Mouse (Mus musculus) hindbrain, embryonic 12.5 days (tissue): ENCODE measurements around the gene Zmat5. TPM values are rescaled to one million over a fixed set of nuclear protein-coding genes. Genes with fewer than 3 reads are reported as not detected.

ENCODE experiments used
- ATAC-seq: fragments of 200-750 bp; cut with Nextera tagmentation; 2 replicates; pipeline ENCODE4 v1.8.0; 2017; ENCODE audit warnings: moderate TSS enrichment; ENCODE audit not compliant: low FRiP score
- H3K27ac ChIP-seq: fragments of 300-500 bp; sonication (generic); 2 replicates; pipeline ENCODE4 v1.5.1; 2016; ENCODE audit warnings: mild to moderate bottlenecking
- H3K27me3 ChIP-seq: fragments of 300-500 bp; sonication (generic); 2 replicates; pipeline ENCODE4 v1.6.1; 2016; ENCODE audit warnings: mild to moderate bottlenecking
- H3K36me3 ChIP-seq: fragments of 300-500 bp; sonication (generic); 2 replicates; pipeline ENCODE4 v1.6.1; 2016; ENCODE audit warnings: mild to moderate bottlenecking
- H3K4me1 ChIP-seq: fragments of 300-500 bp; sonication (generic); 2 replicates; pipeline ENCODE4 v1.6.1; 2016
- H3K4me2 ChIP-seq: fragments of 300-500 bp; sonication (generic); replicated peaks from 2 replicates; pipeline ENCODE4 v1.6.1; 2016; ENCODE audit warnings: mild to moderate bottlenecking
- H3K4me3 ChIP-seq: fragments of 300-500 bp; sonication (generic); 2 replicates; pipeline ENCODE4 v1.5.1; 2016; ENCODE audit warnings: mild to moderate bottlenecking
- H3K9ac ChIP-seq: fragments of 300-500 bp; sonication (generic); 2 replicates; pipeline ENCODE4 v1.6.1; 2016; ENCODE audit warnings: mild to moderate bottlenecking, moderate library complexity
- H3K9me3 ChIP-seq: fragments of 300-500 bp; sonication (generic); replicated peaks from 2 replicates; pipeline ENCODE4 v1.6.1; 2016; ENCODE audit warnings: mild to moderate bottlenecking
- WGBS: fragments of 180-500 bp; shearing (Covaris S2); methylation state at CpG from one replicate; pipeline ENCODE4 v1.1.7; 2016; 5-methylcytosine and 5-hydroxymethylcytosine counted together
- polyA plus RNA-seq: library from polyadenylated mRNA; unstranded; fragments of >200 nt; fragmentation: Nextera tagmentation; extraction: Ambion mirVana; gene quantifications from 2 replicates; pipeline ENCODE4 v1.2.1, GENCODE M21; 2016

Gene Zmat5
- polyA plus RNA-seq, 1 experiment from 2014 or later = 68.9 TPM

- 62% methylated on average over 6 of the region's 6 CpGs for WGBS
- Histone ChIP-seq H3K4me2 (peak overlapping the region; percentile 99), H3K27ac (no peak overlapping the region), H3K9me3 (no peaks in the 10 kb centered on the region), H3K4me1 (peaks cover 31% of the 10 kb centered on the region), H3K36me3 (no peaks in the 10 kb centered on the region), H3K27me3 (peaks cover 81% of the 10 kb centered on the region), H3K9ac (no peak overlapping the region), H3K4me3 (0 out of 2 replicates have a peak overlapping the region, but pooled peaks have one; percentile 67)
- no peak for ATAC-seq
Measured at GRCm38 (mm10) chr11:4744691-4745090, 40.2 kb downstream of the Zmat5 start.

GRCm38 (mm10) chr11:4745969-4746368 lies 41.5 kb downstream of the Zmat5 start:
- no peak overlapping the region for H3K27ac ChIP-seq
- peaks cover 83% of the 10 kb centered on the region for H3K27me3 ChIP-seq
- H3K4me2 ChIP-seq = peak overlapping the region; percentile 99
- peak overlapping the region; percentile 67 for H3K4me3 ChIP-seq
- peak overlapping the region; percentile 72 for H3K9ac ChIP-seq
- no peaks in the 10 kb centered on the region for H3K36me3 ChIP-seq
- ATAC-seq = no peak
- peaks cover 31% of the 10 kb centered on the region for H3K4me1 ChIP-seq
- under 1% methylated on average over 32 of the region's 39 CpGs for WGBS
- no peaks in the 10 kb centered on the region for H3K9me3 ChIP-seq

GRCm38 (mm10) chr11:4746733-4747132 lies 42.3 kb downstream of the Zmat5 start, which contains the start of gene Cabp7:
Gene Cabp7, minus strand, starts transcription at chr11:4746778.
- Histone ChIP-seq H3K4me1 (peaks cover 31% of the 10 kb centered on the region), H3K27me3 (peaks cover 83% of the 10 kb centered on the region), H3K4me3 (peak within 1 kb of the TSS; percentile 67), H3K9ac (peak within 1 kb of the TSS; percentile 72), H3K4me2 (peak within 1 kb of the TSS; percentile 99), H3K9me3 (no peaks in the 10 kb centered on the region), H3K36me3 (no peaks in the 10 kb centered on the region), H3K27ac (0 out of 2 replicates have a peak within 1 kb of the TSS, but pooled peaks have one; percentile 35)
- WGBS = 2% methylated on average over 35 of the region's 73 CpGs
- no peak; the same call in 1 of the 2 replicates for ATAC-seq

GRCm38 (mm10) chr11:4747285-4747684 lies 42.8 kb downstream of the Zmat5 start:
- peaks cover 79% of the 10 kb centered on the region for H3K27me3 ChIP-seq
- peak; percentile 27; the same call in 1 of the 2 replicates for ATAC-seq
- no peaks in the 10 kb centered on the region for H3K9me3 ChIP-seq
- H3K4me2 ChIP-seq = peak overlapping the region; percentile 99
- peak overlapping the region; percentile 67 for H3K4me3 ChIP-seq
- 0 out of 2 replicates have a peak overlapping the region, but pooled peaks have one; percentile 35 for H3K27ac ChIP-seq
- peaks cover 31% of the 10 kb centered on the region for H3K4me1 ChIP-seq
- H3K36me3 ChIP-seq = no peaks in the 10 kb centered on the region
- WGBS = 2% methylated on average over 12 of the region's 12 CpGs
- peak overlapping the region; percentile 72 for H3K9ac ChIP-seq

GRCm38 (mm10) chr11:4750263-4750662 lies 45.8 kb downstream of the Zmat5 start:
- 11% methylated on average over 9 of the region's 9 CpGs for WGBS
- Histone ChIP-seq H3K4me1 (peaks cover 36% of the 10 kb centered on the region), H3K4me2 (no peak overlapping the region), H3K27ac (no peak overlapping the region), H3K9ac (no peak overlapping the region), H3K4me3 (no peak overlapping the region), H3K27me3 (peaks cover 53% of the 10 kb centered on the region), H3K9me3 (no peaks in the 10 kb centered on the region; the same call in 1 of the 2 replicates), H3K36me3 (no peaks in the 10 kb centered on the region)
- no peak for ATAC-seq

GRCm38 (mm10) chr11:4752836-4753235 lies 48.4 kb downstream of the Zmat5 start:
- Histone ChIP-seq H3K4me2 (no peak overlapping the region), H3K9ac (no peak overlapping the region), H3K27ac (no peak overlapping the region), H3K36me3 (no peaks in the 10 kb centered on the region), H3K4me1 (peaks cover 25% of the 10 kb centered on the region), H3K4me3 (no peak overlapping the region), H3K27me3 (peaks cover 29% of the 10 kb centered on the region), H3K9me3 (no peaks in the 10 kb centered on the region; the same call in 1 of the 2 replicates)
- 0 out of 2 replicates have a peak, but pooled peaks have one; percentile 18 for ATAC-seq
- WGBS = 39% methylated on average over 10 of the region's 10 CpGs

GRCm38 (mm10) chr11:4754036-4754435 lies 49.6 kb downstream of the Zmat5 start:
- Histone ChIP-seq H3K9me3 (no peaks in the 10 kb centered on the region; the same call in 1 of the 2 replicates), H3K4me2 (no peak overlapping the region), H3K27me3 (peaks cover 19% of the 10 kb centered on the region), H3K4me1 (peaks cover 24% of the 10 kb centered on the region), H3K9ac (no peak overlapping the region), H3K4me3 (no peak overlapping the region), H3K36me3 (no peaks in the 10 kb centered on the region), H3K27ac (no peak overlapping the region)
- no peak for ATAC-seq
- 92% methylated on average over 3 of the region's 3 CpGs for WGBS

GRCm38 (mm10) chr11:4754867-4755266 lies 50.4 kb downstream of the Zmat5 start:
- no peak overlapping the region for H3K4me2 ChIP-seq
- no peak overlapping the region for H3K9ac ChIP-seq
- no peak overlapping the region for H3K4me3 ChIP-seq
- peaks cover 11% of the 10 kb centered on the region for H3K27me3 ChIP-seq
- H3K27ac ChIP-seq = no peak overlapping the region
- H3K4me1 ChIP-seq = peaks cover 24% of the 10 kb centered on the region
- H3K36me3 ChIP-seq = no peaks in the 10 kb centered on the region
- WGBS = 67% methylated on average over 11 of the region's 11 CpGs
- no peak for ATAC-seq
- H3K9me3 ChIP-seq = no peaks in the 10 kb centered on the region; the same call in 1 of the 2 replicates

GRCm38 (mm10) chr11:4756460-4756859 lies 52.0 kb downstream of the Zmat5 start:
- ATAC-seq = no peak
- H3K4me3 ChIP-seq = no peak overlapping the region
- peaks cover 34% of the 10 kb centered on the region for H3K4me1 ChIP-seq
- 78% methylated on average over 9 of the region's 9 CpGs for WGBS
- no peaks in the 10 kb centered on the region for H3K36me3 ChIP-seq
- H3K4me2 ChIP-seq = no peak overlapping the region
- H3K9ac ChIP-seq = no peak overlapping the region
- no peaks in the 10 kb centered on the region; the same call in 1 of the 2 replicates for H3K9me3 ChIP-seq
- peaks cover 10% of the 10 kb centered on the region; the same call in 1 of the 2 replicates for H3K27me3 ChIP-seq
- H3K27ac ChIP-seq = no peak overlapping the region

GRCm38 (mm10) chr11:4756984-4757788 lies 52.7 kb downstream of the Zmat5 start:
- 0 out of 2 replicates have a peak overlapping the region, but pooled peaks have one; percentile 49 for H3K27ac ChIP-seq
- ATAC-seq = peak; percentile 74
- WGBS = 38% methylated on average over 11 of the region's 11 CpGs

GRCm38 (mm10) chr11:4757789-4758158 lies 53.3 kb downstream of the Zmat5 start:
- H3K9ac ChIP-seq = no peak overlapping the region
- H3K27me3 ChIP-seq = peaks cover 18% of the 10 kb centered on the region
- peaks cover 48% of the 10 kb centered on the region for H3K4me1 ChIP-seq
- H3K4me2 ChIP-seq = no peak overlapping the region
- H3K4me3 ChIP-seq = no peak overlapping the region
- 19% methylated on average over 4 of the region's 4 CpGs for WGBS
- no peaks in the 10 kb centered on the region for H3K36me3 ChIP-seq
- H3K9me3 ChIP-seq = no peaks in the 10 kb centered on the region; the same call in 1 of the 2 replicates
- 0 out of 2 replicates have a peak overlapping the region, but pooled peaks have one; percentile 49 for H3K27ac ChIP-seq
- peak; percentile 29; the same call in 1 of the 2 replicates for ATAC-seq

More at GRCm38 (mm10) chr11:4756984-4757788, 52.7 kb downstream of the Zmat5 start:
- no peaks in the 10 kb centered on the region; the same call in 1 of the 2 replicates for H3K9me3 ChIP-seq
- H3K4me2 ChIP-seq = no peak overlapping the region
- H3K27me3 ChIP-seq = peaks cover 15% of the 10 kb centered on the region; the same call in 1 of the 2 replicates
- no peaks in the 10 kb centered on the region for H3K36me3 ChIP-seq
- H3K9ac ChIP-seq = no peak overlapping the region
- peaks cover 42% of the 10 kb centered on the region for H3K4me1 ChIP-seq
- no peak overlapping the region for H3K4me3 ChIP-seq

GRCm38 (mm10) chr11:4760438-4760837 lies 56.0 kb downstream of the Zmat5 start:
- ATAC-seq = 0 out of 2 replicates have a peak, but pooled peaks have one; percentile 26
- Histone ChIP-seq H3K4me3 (no peak overlapping the region), H3K4me2 (no peak overlapping the region), H3K36me3 (0 out of 2 replicates have a peak, but pooled peaks cover 3% of the 10 kb centered on the region), H3K9me3 (no peaks in the 10 kb centered on the region), H3K4me1 (peaks cover 44% of the 10 kb centered on the region), H3K27me3 (peaks cover 20% of the 10 kb centered on the region), H3K27ac (peak overlapping the region; percentile 62), H3K9ac (no peak overlapping the region)
- 11% methylated on average over 4 of the region's 4 CpGs for WGBS
